Mouse (Mus musculus) frontal cortex, postnatal 25 days (tissue): ENCODE data around the gene Srsx.
"Not testable (repeated sequence)": the region's sequence is repeated elsewhere in the genome, so short reads cannot be mapped to it uniquely, and the experiment has no call there.

Experiments
- DNase-seq, 2 experiments: peaks; one replicate each; pipeline ENCODE4 v3.0.0; 2022; ENCODE audit warnings: low spot score in 2 of 2

Gene Srsx

GRCm38 (mm10) chrX:123222381-123222780 lies at the start of gene Srsx:
TSS of gene Srsx (minus strand) at chrX:123222481.
- DNase-seq: not testable (repeated sequence)

- DNase-seq: not testable (repeated sequence)
These were observed 24.5 kb upstream of the Srsx start, which contains the start of gene Gm17577 for GRCm38 (mm10) chrX:123246807-123247206. TSS of gene Gm17577 (minus strand) at chrX:123246907.
